Mouse (Mus musculus) cortical plate, adult 2 months (tissue): Measurements from ENCODE around the gene Hoxc12.

Experiments used
- CTCF ChIP-seq: fragments of 200-500 bp; IDR thresholded peaks from 2 replicates; pipeline ENCODE4 v1.5.1; 2011; ENCODE audit warnings: mild to moderate bottlenecking, control low read depth, low read length; ENCODE audit not compliant: insufficient read depth; ENCODE audit errors: extremely low read depth
- POLR2A ChIP-seq: fragments of 200-500 bp; IDR thresholded peaks from 2 replicates; pipeline ENCODE4 v1.6.1; 2011; ENCODE audit warnings: mild to moderate bottlenecking, low read length, control low read depth; ENCODE audit not compliant: insufficient read depth; ENCODE audit errors: extremely low read depth

- no peak for TF ChIP-seq CTCF
- TF ChIP-seq POLR2A: no peak
These were observed 48.4 kb downstream of the Hoxc12 start for GRCm38 (mm10) chr15:102984925-102985324.
